Mouse (Mus musculus): ENCODE data around the gene Eng.

GRCm38 (mm10) chr2:32714987-32715425, 68.6 kb downstream of the Eng start:
- TF ChIP-seq CTCF (conservative IDR thresholded peaks at IDR 0.05 in 1 of 2, IDR thresholded peaks at IDR 0.05 in 1 of 2; ENCODE audit: low read depth in 2 of 2, low read length in 2 of 2) = no peak
- TF ChIP-seq ELF1 (IDR thresholded peaks at IDR 0.05; ENCODE audit: low read depth, low read length) = peak; percentile 52
